Mouse (Mus musculus) forebrain, embryonic 16.5 days (tissue): ENCODE data around the gene Nalcn. TPM values are rescaled to one million over a fixed set of nuclear protein-coding genes. Genes with fewer than 3 reads are reported as not detected.

Source experiments
- ATAC-seq: fragments of 200-750 bp; cut with Nextera tagmentation; 2 replicates; pipeline ENCODE4 v1.8.0; 2017; ENCODE audit warnings: mild to moderate bottlenecking, moderate library complexity
- H3K27ac ChIP-seq: fragments of 300-500 bp; sonication (generic); 2 replicates; pipeline ENCODE4 v1.5.1; 2014; ENCODE audit warnings: low read length, control low read depth
- H3K27me3 ChIP-seq: fragments of 300-500 bp; sonication (generic); replicated peaks from 2 replicates; pipeline ENCODE4 v1.6.1; 2014; ENCODE audit warnings: low read length; ENCODE audit not compliant: control insufficient read depth, insufficient read depth
- H3K36me3 ChIP-seq: fragments of 300-500 bp; sonication (generic); 2 replicates; pipeline ENCODE4 v1.6.1; 2014; ENCODE audit not compliant: control insufficient read depth, insufficient read depth
- H3K4me1 ChIP-seq: fragments of 300-500 bp; sonication (generic); replicated peaks from 2 replicates; pipeline ENCODE4 v1.6.1; 2014; ENCODE audit warnings: low read length; ENCODE audit not compliant: control insufficient read depth, insufficient read depth
- H3K4me2 ChIP-seq: fragments of 300-500 bp; sonication (generic); 2 replicates; pipeline ENCODE4 v1.6.1; 2014; ENCODE audit warnings: mild to moderate bottlenecking, low read length, control low read depth
- H3K4me3 ChIP-seq: fragments of 300-500 bp; sonication (generic); replicated peaks from 2 replicates; pipeline ENCODE4 v1.5.1; 2014; ENCODE audit warnings: mild to moderate bottlenecking, low read length, control low read depth
- H3K9ac ChIP-seq: fragments of 300-500 bp; sonication (generic); replicated peaks from 2 replicates; pipeline ENCODE4 v1.6.1; 2014; ENCODE audit warnings: low read depth, low read length, control low read depth
- H3K9me3 ChIP-seq: fragments of 300-500 bp; sonication (generic); 2 replicates; pipeline ENCODE4 v1.6.1; 2016; ENCODE audit warnings: low read length; ENCODE audit not compliant: control insufficient read depth
- WGBS: fragments of 180-500 bp; shearing (Covaris S2); extraction: QIAGEN DNeasy Blood & Tissue Kit; methylation state at CpG from one replicate; pipeline ENCODE4 v1.1.7; 2014; 5-methylcytosine and 5-hydroxymethylcytosine counted together
- polyA plus RNA-seq: library from polyadenylated mRNA; unstranded; fragments of >200 nt; fragmentation: Nextera tagmentation; extraction: Ambion mirVana; gene quantifications from 2 replicates; pipeline ENCODE4 v1.2.1, GENCODE M21; 2015

Gene Nalcn
- polyA plus RNA-seq, 1 experiment from 2014 or later, result 9.6 TPM

DNA sequence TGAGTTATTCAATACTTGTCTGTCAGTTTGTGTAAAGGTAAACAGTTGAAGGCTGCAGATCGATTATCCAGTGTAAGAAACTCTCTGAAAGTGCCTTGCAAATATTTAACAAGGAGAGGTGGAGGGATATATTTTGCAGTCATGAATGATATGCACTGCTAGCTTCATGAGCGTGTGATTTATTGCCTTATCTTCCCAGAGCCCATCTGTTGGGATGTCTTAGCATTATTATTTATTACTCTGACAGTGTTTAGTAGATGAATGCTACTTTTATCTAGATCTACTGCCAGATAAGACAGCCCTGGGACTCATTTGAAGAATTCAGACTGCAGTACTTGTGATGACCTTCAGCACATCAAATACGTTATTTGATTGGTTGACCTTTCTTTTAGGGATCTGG lies 31.7 kb downstream of the Nalcn start:
- Histone ChIP-seq H3K4me3 (no peak overlapping the region), H3K27me3 (no peaks in the 10 kb centered on the region), H3K4me2 (no peak overlapping the region), H3K9me3 (no peaks in the 10 kb centered on the region), H3K36me3 (no peaks in the 10 kb centered on the region), H3K27ac (no peak overlapping the region), H3K4me1 (no peaks in the 10 kb centered on the region), H3K9ac (no peak overlapping the region)
- 76% methylated on average over 3 of the region's 3 CpGs for WGBS
- ATAC-seq, result no peak

GRCm38 (mm10) chr14:123587412-123587811 lies 39.5 kb downstream of the Nalcn start:
- Histone ChIP-seq H3K9ac (no peak overlapping the region), H3K4me2 (no peak overlapping the region), H3K27ac (no peak overlapping the region), H3K9me3 (no peaks in the 10 kb centered on the region), H3K36me3 (no peaks in the 10 kb centered on the region), H3K4me3 (no peak overlapping the region), H3K4me1 (no peaks in the 10 kb centered on the region), H3K27me3 (no peaks in the 10 kb centered on the region)
- ATAC-seq, result no peak

GRCm38 (mm10) chr14:123582433-123582832 lies 44.5 kb downstream of the Nalcn start:
- 86% methylated on average over 2 of the region's 2 CpGs for WGBS
- ATAC-seq, result no peak
- no peaks in the 10 kb centered on the region for H3K27me3 ChIP-seq

GRCm38 (mm10) chr14:123575356-123575755 lies 51.6 kb downstream of the Nalcn start:
- Histone ChIP-seq H3K4me3 (no peak overlapping the region), H3K4me2 (no peak overlapping the region), H3K27me3 (no peaks in the 10 kb centered on the region), H3K9me3 (no peaks in the 10 kb centered on the region), H3K4me1 (no peaks in the 10 kb centered on the region), H3K27ac (no peak overlapping the region), H3K36me3 (no peaks in the 10 kb centered on the region), H3K9ac (no peak overlapping the region)
- WGBS, result 89% methylated on average over 4 of the region's 4 CpGs
- no peak for ATAC-seq

More at GRCm38 (mm10) chr14:123582433-123582832, 44.5 kb downstream of the Nalcn start:
- H3K9me3 ChIP-seq, result no peaks in the 10 kb centered on the region
- H3K27ac ChIP-seq, result no peak overlapping the region
- no peaks in the 10 kb centered on the region for H3K36me3 ChIP-seq
- no peaks in the 10 kb centered on the region for H3K4me1 ChIP-seq
- no peak overlapping the region for H3K9ac ChIP-seq
- no peak overlapping the region for H3K4me3 ChIP-seq
- H3K4me2 ChIP-seq, result no peak overlapping the region

DNA sequence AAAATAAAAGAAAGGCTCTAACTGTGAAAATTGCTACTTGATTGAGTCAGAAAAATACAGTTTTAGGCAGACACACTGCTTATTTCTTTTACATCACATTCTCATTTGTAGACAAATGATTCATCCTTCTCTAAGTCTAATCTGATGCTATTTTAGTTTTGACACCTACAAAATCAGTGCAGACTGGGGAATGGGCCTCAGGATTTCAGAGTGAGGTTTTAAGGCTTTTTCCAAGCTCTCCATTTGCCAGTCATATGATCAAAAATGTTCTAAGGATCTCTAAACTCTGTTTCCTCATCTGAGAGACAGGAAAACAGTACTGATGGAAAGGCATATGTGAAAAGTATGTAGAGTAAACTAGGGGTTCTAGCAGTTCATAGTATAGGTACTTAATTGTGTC lies 52.0 kb downstream of the Nalcn start:
- Histone ChIP-seq H3K4me2 (no peak overlapping the region), H3K9me3 (no peaks in the 10 kb centered on the region), H3K4me3 (no peak overlapping the region), H3K27ac (no peak overlapping the region), H3K9ac (no peak overlapping the region), H3K36me3 (no peaks in the 10 kb centered on the region), H3K27me3 (no peaks in the 10 kb centered on the region), H3K4me1 (no peaks in the 10 kb centered on the region)
- ATAC-seq, result no peak

DNA sequence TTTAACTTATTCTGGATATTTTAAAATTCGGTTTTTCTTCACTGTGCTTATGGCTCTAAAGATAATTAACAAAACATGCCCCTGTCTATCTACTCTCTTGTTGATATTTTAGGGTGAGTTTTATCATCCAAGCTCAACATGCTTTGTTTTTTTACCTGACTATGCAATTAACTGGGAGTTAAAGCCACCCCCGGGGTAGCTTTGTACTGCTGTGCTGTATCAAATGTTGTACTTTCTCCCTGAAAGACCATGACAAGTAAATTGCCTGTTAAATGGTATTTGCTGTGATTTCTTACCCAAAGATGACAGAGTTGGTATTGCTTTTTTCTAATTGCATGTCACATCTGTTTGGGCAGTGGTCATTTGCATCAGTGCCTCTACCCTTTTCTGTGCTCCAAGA lies 60.3 kb downstream of the Nalcn start:
- Histone ChIP-seq H3K9me3 (no peaks in the 10 kb centered on the region), H3K4me1 (no peaks in the 10 kb centered on the region), H3K27ac (no peak overlapping the region), H3K36me3 (no peaks in the 10 kb centered on the region), H3K4me2 (no peak overlapping the region), H3K4me3 (no peak overlapping the region), H3K9ac (no peak overlapping the region), H3K27me3 (no peaks in the 10 kb centered on the region)
- 62% methylated on average over 2 of the region's 2 CpGs for WGBS
- ATAC-seq, result peak; percentile 61; the same call in 1 of the 2 replicates

DNA sequence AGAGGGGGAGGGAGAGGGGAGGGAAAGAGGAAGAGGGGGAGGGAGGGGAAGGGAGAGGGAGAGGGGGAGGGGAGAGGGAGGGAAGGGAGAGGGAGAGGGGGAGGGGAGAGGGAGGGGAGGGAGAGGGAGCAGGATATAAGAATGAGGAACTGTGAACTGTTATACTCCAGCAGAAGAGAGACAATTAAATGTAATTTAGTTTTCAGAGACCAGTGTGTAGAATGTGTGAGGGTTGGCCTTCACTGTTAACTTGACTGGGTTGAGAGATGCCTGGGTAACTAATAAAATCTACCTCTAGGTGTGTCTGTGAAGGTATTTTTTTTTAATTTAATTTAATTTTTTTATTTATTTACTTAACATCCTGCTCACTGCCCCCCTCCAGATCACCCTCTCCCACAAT lies 71.4 kb downstream of the Nalcn start:
- Histone ChIP-seq H3K4me1 (no peaks in the 10 kb centered on the region), H3K9me3 (no peaks in the 10 kb centered on the region), H3K9ac (no peak overlapping the region), H3K36me3 (no peaks in the 10 kb centered on the region), H3K27ac (no peak overlapping the region), H3K4me2 (no peak overlapping the region), H3K27me3 (no peaks in the 10 kb centered on the region), H3K4me3 (no peak overlapping the region)
- no peak for ATAC-seq

- no peaks in the 10 kb centered on the region for H3K4me1 ChIP-seq
- no peak overlapping the region for H3K27ac ChIP-seq
- WGBS, result 45% methylated on average over 4 of the region's 4 CpGs
- no peak overlapping the region for H3K4me2 ChIP-seq
- no peaks in the 10 kb centered on the region for H3K27me3 ChIP-seq
- no peak overlapping the region for H3K9ac ChIP-seq
- H3K4me3 ChIP-seq, result no peak overlapping the region
- no peak for ATAC-seq
- H3K9me3 ChIP-seq, result no peaks in the 10 kb centered on the region
- no peaks in the 10 kb centered on the region for H3K36me3 ChIP-seq
Measured at GRCm38 (mm10) chr14:123554936-123555335, 72.0 kb downstream of the Nalcn start.

DNA sequence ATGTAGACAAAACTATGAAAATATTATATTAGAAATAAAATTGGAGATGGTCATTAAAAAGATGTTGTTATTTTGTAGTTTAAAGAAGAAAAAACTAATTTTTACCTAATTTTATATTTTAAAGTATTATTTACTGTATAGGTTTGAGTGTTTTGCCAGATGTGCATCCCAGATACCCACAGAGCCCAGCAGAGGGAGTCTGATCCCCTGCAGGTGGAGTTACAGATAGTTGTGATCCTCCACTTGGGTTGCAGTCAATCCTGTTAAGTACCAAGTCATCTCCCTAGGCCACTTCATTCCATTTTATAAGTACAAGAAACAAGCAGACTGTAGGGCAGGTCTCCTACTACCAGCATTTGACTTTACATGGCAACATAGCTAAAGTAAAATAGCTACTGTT lies 84.6 kb downstream of the Nalcn start:
- Histone ChIP-seq H3K9me3 (no peaks in the 10 kb centered on the region), H3K27ac (no peak overlapping the region), H3K4me2 (no peak overlapping the region), H3K36me3 (no peaks in the 10 kb centered on the region), H3K27me3 (no peaks in the 10 kb centered on the region), H3K9ac (no peak overlapping the region), H3K4me3 (no peak overlapping the region), H3K4me1 (no peaks in the 10 kb centered on the region)
- ATAC-seq, result no peak

GRCm38 (mm10) chr14:123535636-123536035 lies 91.3 kb downstream of the Nalcn start:
- Histone ChIP-seq H3K36me3 (no peaks in the 10 kb centered on the region), H3K4me1 (no peaks in the 10 kb centered on the region), H3K27ac (no peak overlapping the region), H3K4me2 (no peak overlapping the region), H3K27me3 (no peaks in the 10 kb centered on the region), H3K4me3 (no peak overlapping the region), H3K9ac (no peak overlapping the region), H3K9me3 (no peaks in the 10 kb centered on the region)
- 69% methylated on average over 2 of the region's 2 CpGs for WGBS
- no peak for ATAC-seq
